Mouse (Mus musculus): Measurements from ENCODE around the gene Htra1.

The Htra1 gene

DNA sequence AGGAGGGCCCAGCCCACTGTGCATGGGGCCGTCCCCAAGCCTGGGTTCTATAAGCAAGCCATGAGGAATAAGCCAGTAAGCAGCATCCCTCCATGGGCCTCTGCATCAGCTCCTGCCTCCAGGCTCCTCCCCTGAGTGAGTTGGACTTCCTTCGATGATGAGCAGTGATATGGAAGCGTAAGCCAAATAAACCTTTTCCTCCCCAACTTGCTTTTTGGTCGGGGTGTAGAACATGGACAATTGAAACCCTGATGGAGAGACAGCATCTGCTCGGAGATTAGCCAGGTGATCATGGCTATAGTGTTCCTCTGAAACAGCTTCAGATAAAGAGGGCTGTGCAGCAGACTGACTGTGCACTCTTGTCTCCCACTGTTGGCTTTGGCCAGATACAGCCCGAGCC lies 32.0 kb downstream of the Htra1 start:
- DNase-seq: no peak

GRCm38 (mm10) chr7:130968537-130968936 lies 32.6 kb downstream of the Htra1 start:
- DNase-seq: no peak

DNA sequence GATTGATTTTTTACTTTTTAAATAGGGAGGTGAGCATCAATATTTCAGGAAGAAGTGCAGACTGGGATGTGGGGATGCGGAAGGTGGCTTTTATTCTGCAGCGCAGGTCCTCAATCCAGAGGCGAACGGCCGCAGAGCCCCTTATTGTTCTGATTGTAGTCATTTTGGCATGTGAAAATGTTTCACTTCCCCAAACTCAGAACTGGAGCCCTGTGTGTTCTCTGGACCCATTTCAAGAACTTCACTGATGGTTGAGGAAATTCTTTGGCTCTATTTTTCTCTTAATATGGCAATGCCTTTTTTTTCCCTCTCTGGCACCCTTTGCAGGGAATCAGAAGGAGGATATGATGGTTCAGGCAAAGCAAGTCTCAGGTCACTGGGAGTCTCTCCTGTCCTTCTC lies 33.2 kb downstream of the Htra1 start:
- DNase-seq: no peak

- no peak for DNase-seq
Observed at GRCm38 (mm10) chr7:130969507-130969906, 33.6 kb downstream of the Htra1 start.

DNA sequence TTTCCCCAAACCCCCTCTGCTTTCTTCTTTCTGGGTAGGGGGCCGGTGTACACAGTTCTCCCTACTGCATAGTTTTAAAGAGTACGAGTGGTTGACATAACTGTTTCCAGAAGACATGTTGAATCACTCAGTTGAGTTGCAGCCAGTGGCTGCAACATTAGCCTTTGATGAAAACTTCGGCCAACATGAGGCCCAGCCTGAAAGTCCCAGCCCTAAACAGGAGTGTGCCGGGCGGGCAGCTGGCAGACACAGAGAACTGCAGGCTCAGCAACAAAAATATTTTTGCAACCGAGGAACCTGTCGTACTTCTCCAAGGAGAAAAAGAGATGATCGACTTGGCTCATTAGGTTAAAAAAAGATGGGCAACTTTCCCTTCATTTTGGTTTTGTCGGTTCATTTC lies 36.9 kb downstream of the Htra1 start:
- no peak for DNase-seq

- no peak for DNase-seq
Observed at GRCm38 (mm10) chr7:130976305-130976935, 40.5 kb downstream of the Htra1 start.

DNA sequence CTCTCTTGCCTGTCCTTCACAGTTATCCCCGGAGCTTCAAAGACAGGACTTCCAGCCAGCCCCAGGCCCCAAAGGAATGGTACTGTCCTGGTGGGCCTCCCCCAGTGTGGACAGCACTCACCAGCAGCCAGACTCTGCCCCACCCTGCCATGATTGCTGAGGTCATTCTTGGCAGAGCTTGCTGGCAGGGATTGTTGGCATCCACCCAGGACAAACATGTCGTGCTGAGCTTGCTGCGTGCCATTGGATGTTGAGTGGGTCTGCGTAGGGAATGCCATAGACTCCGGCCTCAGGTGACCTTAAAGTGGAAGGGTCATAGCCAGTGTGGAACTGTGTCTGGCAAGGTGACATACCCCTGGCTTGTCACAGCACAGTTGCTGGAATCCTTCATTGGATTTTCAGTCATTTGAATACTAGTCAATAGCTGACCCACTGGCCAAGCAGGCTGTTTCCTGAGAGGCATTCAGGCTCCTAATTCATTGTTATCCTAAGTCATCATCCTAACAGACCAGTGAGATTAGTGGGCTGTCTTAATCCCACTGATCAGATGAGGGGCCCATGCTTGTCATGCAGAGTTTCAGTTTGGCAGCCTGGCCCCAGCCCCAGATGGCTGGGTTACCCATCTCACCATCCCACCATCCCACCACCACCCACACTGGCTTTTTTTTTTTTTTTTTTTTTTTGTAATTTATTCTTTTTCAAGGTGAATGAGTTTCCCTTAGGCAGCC lies 42.0 kb downstream of the Htra1 start:
- DNase-seq: no peak

- no peak for DNase-seq
Observed at GRCm38 (mm10) chr7:130978545-130978944, 42.6 kb downstream of the Htra1 start.

DNA sequence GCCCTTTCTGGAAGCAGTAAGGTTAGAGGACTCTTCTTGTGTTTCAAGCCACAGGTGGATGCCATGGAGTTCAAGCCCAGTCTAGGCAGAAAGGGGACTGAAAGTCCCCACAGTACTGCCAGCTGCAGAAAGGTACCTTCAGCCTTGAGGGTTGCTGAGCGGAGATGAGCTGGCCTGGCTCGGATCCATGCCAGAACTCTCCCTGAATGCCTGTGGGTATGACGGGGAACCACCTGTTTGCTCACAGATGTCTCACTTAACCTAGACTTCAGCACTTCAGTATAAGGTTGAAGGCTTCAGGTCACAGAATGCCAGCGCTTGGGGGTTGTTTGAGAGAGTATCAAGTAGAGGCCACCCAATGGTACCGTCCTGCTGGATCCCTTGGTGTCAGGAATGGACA lies 44.2 kb downstream of the Htra1 start:
- DNase-seq: no peak

- no peak for DNase-seq
Observed at GRCm38 (mm10) chr7:130982371-130982770, 46.5 kb downstream of the Htra1 start.

- DNase-seq: no peak
Observed at GRCm38 (mm10) chr7:130982881-130983280, 47.0 kb downstream of the Htra1 start.

DNA sequence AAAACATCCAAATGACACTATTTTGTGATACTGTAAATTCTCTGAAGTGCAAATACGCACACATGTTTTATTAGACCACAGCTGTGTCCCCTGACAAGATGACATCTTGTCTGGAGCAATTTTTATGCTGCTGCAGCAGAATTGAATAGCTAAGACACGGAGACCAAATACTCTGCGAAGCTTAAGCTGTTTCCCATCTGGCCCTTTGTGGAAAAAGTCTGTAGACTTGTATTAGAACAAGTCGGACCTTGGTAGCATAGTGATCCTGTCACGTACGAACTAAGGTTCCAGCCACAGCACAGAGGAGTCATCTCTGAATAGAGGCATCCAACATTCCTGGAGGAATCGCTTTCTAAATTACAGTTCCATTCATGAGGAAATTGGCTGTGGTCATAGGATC lies 48.4 kb downstream of the Htra1 start:
- DNase-seq: no peak

DNA sequence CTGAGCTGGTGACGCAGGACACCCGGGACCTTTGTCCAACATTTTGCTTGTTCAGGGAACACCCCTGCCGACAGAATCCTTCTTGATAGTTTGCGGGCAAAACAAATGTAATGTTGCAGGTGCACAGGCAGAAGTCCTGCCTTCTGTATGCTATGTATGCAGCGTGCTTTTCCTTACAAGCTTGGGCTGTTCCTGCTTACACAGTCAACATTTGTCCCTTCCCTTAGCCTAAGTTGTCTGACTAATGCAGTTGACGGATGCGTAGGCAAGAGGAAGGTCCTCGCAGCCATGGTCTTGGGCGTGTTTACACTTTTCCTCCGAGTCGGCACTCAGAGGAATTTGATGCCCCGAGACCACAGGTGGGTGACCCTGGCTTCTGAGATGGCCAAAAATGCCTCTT lies 49.3 kb downstream of the Htra1 start:
- no peak for DNase-seq

GRCm38 (mm10) chr7:130985716-130986115 lies 49.8 kb downstream of the Htra1 start:
- DNase-seq: no peak

GRCm38 (mm10) chr7:130988146-130988545 lies 52.2 kb downstream of the Htra1 start:
- no peak for DNase-seq

DNA sequence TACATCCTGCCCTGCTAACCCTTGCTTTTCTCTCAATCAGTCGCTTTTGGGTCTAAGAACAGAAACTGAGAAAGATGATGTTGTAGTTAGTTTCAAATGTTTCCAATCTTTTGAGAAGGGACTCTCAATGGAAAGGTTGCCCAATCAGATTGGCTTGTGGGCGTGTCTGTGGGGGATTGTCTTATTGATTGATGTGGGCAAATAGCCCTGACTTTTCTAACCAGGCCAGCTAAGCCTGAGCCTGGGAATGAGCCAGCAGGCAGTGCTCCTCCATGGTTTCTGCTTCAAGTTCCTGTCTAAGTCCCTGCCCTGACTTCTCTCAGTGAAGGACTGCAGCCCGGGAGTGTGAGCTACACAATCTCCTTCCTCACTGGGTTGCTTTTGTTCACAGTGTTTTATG lies 53.5 kb downstream of the Htra1 start:
- no peak for DNase-seq

DNA sequence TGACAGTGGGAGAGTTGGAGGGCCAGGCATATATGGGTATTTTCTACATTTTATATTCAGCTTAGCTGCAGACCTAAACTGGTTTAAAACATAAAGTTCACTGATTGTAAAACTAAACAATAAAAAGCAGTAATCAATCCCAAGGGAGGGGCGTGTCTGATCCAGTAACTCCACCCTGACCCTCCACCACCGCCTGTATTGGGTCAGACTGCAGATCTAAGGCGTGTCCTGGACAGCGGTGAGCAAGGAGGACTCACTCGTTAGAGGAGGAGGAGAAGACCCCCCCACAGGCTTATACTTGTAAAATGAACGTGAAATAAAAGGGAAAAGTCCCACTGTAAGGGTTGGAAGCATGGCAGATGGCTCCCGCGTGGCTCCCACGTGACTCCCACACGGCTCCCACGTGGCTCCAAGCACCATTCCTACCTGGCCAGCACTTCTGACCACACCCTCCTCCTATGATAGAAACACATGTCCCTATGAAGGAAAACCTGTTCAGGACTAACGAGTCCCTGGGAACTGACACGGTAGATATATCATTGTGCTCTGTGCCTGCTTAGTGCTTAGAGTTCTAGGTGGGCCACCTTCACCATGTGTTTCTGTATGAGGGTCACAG lies 55.4 kb downstream of the Htra1 start:
- no peak for DNase-seq

DNA sequence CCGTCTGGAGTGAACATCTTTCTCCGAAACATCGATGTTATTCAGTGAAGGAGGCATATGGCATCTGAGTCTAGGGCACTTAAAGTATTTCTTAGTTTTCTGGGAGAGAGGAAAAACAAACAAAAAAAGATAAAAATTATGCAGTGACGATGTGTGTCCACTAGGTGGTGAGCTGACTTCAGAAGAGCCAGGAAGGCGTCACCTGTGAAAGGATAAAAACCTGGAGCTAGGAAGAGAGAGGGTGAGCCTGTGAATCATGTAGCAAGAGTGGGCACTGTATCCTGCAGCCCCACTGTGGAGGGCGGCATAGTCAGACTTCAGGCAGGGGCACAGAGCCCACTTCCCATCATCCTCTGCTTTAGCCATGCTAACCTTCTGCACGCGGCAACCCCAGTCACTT lies 58.0 kb downstream of the Htra1 start:
- no peak for DNase-seq

DNA sequence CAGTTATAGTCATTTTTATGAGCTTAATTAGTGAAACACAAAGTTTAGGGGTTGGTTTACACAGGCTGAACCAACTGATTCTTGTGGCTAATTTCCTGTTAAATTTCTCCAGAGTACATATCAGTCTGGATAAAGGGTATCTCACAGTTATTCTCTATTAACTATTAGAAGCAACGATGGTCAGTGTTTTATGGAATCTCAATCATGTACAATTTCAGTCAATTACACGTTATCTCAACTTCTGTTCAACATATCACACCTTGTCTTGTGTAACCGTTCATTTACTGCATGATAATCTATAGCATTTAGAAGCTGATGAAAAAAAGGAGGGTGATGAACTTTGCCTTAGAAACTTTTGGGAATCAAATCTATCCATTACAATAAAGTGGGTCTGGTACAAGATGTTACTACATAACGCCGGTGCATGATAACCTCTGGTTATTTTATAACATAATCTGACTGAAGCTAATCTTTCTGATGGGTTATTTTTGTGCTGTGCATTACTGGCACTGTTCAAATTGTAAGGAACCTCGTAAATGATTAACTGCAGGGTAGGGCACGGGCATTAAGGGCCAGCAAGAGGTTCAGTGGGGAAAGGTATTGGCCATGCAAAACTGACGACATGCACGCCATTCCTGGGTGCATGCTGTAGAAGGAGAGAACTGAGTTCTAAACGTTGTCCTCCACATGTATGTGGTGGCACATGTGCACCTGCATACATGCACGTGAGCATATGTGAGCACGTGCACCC lies 66.2 kb downstream of the Htra1 start:
- DNase-seq: no peak

DNA sequence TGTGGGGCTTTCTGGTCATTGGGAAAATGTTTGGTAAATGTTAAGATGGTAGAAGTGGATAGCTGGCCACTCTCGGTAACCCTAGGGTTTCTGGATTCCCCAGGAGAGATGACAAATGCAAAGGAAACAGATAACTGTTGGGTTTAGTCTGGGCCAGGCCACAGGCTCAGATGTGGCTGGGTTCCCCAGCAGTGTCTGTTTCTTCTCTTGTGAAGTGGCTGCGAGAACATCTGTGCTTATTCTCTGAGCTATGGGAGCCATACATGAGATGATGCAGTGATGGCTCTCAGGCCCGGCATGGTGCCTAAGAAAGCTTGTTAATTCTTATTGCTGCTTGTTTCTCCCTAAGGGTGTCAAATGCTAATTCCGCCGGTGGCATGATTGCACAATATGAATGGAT lies 68.2 kb downstream of the Htra1 start:
- no peak for DNase-seq

DNA sequence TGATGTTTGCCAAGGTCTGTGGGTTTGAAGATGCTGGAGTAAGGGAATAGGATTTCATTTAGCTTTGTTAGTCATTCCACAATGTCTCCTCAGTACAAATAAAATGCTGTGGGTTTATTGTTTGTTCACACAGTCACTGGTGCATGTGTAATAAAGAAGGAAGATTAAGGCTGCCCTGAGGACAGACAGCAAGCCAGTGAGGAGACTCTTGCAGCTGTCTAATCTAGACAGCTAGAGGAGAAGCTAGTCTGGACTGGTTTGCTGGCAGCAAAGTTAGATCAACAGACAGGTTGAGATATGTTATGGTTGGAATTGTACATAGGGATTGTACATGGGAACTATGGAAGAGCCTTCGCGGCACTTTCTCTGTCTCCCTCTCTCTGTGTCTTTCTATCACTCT lies 71.3 kb downstream of the Htra1 start:
- no peak for DNase-seq

- no peak for DNase-seq
Observed at GRCm38 (mm10) chr7:131009178-131009577, 73.3 kb downstream of the Htra1 start.

GRCm38 (mm10) chr7:131011901-131012300 lies 76.0 kb downstream of the Htra1 start:
- no peak for DNase-seq

DNA sequence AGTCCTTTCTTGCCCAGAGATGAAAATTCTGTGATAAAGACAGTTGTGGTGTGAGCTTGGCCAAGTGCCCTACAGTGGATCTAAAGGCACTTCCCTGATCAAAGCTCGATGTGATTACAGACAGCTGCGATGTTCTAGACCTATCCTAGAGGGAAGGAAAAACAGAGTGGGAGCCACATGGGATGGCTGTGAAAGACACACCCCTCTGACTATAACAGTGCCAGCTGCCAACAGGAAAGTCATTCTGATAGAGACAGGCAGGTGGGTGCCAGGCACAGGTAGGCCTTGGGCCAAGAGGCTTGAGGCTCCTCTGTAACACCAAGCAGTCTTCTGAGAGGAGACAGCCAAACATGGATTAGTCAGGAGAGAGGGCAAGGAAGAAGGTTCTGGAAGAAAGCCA lies 83.3 kb downstream of the Htra1 start:
- no peak for DNase-seq
